Mouse (Mus musculus) right cerebral cortex, adult 18-20 months (tissue): ENCODE measurements around the gene Fam131b.

Source experiments
- DNase-seq: peaks from one replicate; pipeline ENCODE4 v3.0.0; 2022; ENCODE audit warnings: mixed read lengths

Gene Fam131b

GRCm38 (mm10) chr6:42355794-42356600, 31.6 kb upstream of the Fam131b start:
- no peak for DNase-seq

DNA sequence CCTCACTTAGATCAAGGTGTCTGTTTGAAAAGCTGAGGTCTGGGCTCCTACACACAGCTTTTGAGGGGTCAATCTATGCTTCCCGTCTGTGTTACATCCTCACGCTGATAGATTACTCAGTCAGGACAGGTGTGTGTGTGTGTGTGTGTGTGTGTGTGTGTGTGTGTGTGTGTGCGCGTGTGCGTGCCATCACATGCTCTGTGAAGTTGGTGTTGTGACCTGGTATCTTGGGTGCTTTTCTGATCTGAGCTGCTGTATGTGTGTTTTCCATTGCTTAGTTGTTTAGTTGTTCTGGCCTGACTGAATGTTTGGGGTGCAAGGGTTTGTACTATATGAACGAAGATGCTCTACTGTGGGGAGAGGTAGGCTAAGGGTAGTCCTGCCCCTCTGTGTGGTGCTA, 30.9 kb upstream of the Fam131b start:
- no peak for DNase-seq

DNA sequence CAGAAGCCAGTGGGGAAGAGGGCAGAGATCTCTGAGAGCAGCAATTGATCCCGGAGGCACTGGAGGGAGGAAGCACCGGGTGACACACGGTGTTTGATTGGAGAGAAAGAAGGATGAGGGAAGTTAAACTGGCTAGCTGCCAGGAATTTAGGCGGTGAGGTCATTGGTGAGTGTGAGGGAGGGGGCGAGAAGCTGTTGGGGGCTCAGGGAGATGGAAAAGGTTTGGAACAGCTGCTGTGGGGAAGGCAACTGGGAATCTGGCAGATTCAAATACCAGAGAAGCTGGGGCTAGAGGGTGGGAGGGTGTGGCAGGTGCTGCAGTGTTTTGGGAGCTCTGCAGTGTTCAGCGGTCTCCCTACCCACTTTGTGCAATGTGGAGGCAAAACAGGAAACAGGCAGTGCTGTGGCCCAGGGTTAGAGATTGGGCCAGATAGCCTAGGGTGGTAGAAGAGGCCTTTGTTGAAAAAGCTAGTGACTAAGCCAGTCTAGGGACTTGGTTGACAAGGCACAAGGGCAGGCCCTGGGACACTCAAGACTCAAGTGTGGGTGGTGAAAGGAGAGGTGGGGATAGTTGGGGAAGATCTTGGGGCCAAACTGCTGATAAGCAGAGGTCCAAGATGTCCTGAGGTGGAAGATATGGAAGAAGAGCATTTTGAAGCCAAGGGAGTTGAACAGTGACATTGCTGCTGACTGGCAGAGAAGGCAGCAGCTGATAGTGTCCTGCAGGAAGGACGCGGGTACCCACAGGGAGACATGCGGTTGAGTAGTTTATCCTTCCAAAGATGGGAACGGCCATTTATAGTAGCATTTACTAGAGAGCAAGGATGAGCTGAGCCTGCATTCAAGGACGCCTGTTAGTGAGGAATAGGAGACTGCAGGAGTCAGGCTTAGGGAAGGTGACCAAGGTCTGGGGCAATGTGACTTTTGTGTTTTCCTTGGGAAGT, 29.9 kb upstream of the Fam131b start:
- DNase-seq = peak; percentile 40

GRCm38 (mm10) chr6:42353180-42353579, 28.7 kb upstream of the Fam131b start:
- DNase-seq = no peak

- no peak for DNase-seq
Measured at GRCm38 (mm10) chr6:42352486-42352846, 28.0 kb upstream of the Fam131b start.

DNA sequence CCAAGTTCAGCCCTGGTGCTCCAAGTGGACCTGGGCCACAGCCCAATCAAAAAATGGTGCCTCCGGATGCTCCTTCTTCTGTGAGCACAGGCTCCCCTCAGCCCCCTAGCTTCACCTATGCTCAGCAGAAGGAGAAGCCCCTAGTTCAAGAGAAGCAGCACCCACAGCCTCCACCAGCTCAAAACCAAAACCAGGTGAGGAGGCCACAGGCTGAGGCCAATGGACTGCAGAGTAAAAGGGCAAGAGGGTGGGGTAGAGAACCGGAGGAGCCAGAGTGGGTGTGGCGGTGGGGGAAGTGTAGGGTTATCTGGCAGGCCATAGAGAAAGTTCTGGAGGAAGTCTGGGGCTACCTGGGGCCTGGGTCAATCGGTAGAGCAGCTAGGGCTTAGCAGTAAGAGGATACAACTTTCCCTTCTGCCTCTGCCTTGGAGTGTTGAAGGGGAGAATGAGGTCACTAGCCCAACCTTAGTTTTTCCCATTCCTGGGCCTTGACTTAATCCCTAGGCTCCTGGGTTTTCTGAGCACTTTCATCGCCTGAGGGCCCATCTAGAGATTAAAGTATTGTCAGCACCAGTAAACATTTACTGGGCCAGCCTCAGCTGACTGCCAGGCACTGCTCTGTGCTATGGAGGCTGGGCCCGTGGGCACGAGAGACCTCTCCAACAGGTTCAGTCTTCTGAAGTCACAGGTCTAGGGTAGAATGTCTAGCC, 27.5 kb upstream of the Fam131b start:
- DNase-seq = no peak

DNA sequence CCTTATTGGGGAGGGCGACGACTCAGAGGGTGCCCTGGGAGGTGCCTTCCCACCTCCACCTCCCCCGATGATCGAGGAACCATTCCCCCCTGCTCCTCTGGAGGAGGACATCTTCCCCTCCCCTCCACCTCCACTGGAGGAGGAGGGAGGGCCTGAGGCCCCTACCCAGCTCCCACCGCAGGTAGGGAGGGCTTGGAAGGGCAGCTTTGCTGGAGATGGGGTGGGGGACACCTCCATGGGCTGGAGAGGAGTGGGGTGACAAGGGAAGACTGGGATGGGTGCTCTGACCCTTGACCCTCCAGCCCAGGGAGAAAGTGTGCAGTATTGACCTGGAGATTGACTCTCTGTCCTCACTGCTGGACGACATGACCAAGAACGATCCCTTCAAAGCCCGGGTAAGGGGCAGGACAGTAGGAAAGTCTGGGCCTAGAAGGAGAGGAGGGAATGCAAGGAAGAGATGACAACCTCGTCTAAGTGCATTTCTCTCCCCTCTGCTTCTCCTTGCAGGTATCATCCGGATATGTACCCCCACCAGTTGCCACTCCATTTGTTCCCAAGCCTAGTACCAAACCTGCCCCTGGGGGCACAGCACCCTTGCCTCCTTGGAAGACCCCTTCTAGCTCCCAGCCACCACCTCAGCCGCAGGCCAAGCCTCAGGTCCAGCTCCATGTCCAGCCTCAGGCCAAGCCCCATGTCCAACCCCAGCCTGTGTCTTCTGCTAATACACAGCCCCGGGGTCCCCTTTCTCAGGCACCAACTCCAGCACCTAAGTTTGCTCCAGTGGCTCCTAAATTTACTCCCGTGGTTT, 26.7 kb upstream of the Fam131b start:
- no peak for DNase-seq

DNA sequence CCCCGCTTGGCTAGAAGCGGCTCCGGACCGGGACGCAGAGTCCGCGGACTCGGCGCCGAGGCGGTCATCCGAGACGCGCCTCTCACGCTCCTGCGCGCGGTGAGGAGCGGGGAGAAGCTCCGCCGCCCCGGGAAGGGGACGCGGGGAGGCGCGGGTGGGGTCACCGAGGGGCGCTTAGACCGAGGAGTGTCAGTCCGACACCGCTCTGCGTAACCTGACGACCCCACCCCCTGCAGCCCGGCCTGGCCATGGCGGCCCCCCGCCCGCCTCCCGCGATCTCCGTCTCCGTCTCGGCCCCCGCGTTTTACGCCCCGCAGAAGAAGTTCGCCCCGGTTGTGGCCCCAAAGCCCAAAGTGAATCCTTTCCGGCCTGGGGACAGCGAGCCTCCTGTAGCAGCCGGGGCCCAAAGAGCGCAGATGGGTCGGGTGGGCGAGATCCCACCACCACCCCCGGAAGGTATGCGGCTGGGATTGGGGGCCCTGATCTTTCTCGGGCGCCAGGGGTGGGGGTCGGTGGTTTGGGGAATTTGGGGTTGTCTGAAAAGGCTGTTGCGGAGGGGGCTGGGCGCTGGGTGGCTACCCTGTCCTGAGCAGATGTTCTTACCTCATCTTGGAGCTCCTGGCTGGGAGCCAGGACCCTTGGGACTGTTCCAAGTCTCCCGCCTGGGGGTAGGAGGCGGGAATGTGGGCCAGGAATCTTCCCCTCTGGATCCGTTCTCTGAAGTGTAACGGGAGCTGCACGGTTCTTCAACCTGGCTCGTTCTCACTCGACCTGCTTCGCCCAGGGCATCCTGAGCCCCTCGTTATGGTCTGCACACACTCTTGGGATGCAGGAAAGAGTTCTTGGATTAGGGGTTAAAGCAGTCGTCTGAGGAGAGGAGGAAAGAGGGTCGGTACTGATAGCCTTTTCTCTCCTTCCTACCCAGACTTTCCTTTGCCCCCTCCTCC, 25.9 kb upstream of the Fam131b start:
- DNase-seq = peak; percentile 79

GRCm38 (mm10) chr6:42349426-42350020, 25.1 kb upstream of the Fam131b start, which contains the start of gene Zyx:
Zyx (plus strand) TSS chr6:42349630.
- peak; percentile 82 for DNase-seq

- peak; percentile 81 for DNase-seq
Measured at GRCm38 (mm10) chr6:42349006-42349425, 24.6 kb upstream of the Fam131b start.

GRCm38 (mm10) chr6:42348281-42349005, 24.0 kb upstream of the Fam131b start:
- no peak for DNase-seq

GRCm38 (mm10) chr6:42344255-42344654, 19.8 kb upstream of the Fam131b start:
- no peak for DNase-seq

GRCm38 (mm10) chr6:42343361-42344120, 19.1 kb upstream of the Fam131b start:
- no peak for DNase-seq

DNA sequence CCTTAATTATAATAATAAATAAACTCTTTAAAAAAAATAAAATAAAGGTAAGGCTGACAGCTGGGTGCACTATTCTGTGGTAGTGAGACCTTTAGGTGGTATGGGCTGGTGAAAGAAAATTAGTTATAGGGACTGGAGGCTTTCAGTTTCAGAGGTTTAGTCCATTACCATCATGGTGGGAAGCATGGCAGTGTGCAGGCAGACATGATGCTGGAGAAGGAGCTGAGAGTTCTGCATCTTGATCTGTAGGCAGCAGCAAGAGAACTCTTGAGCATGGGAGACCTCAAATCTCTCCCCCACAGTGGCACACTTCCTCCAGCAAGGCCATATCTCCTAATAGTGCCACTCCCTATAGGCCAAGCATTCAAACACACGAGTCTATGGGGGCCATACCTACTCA, 17.7 kb upstream of the Fam131b start:
- DNase-seq = no peak

- DNase-seq = peak; percentile 48
Measured at GRCm38 (mm10) chr6:42339981-42340380, 15.5 kb upstream of the Fam131b start.

GRCm38 (mm10) chr6:42339189-42339588, 14.7 kb upstream of the Fam131b start:
- no peak for DNase-seq

DNA sequence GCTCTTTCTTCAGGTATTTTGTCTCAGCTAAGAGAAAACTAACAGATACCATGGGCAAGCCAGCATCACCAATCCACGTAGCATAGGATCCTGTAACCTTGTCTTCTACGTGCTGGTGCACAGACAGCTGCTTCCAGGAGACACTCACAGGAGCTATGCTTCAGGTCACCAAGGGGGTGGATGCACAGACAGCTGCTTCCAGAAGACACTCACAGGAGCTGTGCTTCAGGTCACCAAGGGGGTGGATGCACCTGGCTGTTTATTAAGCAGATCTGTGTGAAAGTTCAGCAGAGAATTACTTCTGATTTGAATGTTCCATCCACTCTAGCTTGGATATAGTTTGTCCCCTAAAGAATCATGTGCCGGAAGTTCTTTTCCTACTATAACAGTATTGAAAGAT, 6.5 kb upstream of the Fam131b start:
- DNase-seq = no peak

DNA sequence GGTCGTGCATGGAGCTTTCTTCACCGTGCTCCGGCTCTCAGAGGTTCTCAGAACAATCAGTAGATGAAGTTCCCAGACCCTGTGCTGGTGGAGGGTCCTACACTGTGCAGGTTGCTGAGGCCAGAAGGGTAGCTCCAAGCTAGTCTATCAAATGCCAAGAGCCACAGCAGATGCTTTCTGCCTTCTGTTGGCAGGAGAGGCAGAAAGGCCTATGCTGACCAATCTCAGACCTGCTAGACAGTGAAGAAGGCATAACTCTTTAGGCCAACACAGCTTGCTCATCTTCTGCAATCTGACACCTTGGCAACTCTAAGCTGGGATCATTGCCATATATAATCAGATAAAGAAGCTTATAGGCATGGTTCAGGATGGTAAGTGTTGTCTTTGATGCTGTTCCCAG, 5.8 kb upstream of the Fam131b start:
- no peak for DNase-seq

DNA sequence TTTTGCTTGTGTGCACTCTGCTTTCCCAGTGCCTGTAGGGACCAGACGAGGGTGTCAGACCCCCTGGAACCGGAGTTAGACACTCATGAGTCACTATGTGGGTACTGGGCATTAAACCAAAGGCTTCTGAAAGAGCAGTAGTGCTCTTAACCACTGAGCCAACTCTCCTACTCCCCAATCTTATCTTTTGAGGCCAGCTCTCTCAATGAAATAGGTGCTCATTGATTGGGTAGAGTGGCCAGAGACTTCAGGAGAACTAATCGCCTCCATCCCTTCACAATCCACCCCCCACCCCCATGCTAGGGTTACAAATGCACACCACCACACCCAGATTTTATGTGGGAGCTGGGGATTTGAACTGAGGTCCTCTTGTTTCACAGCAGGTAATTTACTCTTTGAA, 4.3 kb upstream of the Fam131b start:
- no peak for DNase-seq
